Mouse (Mus musculus) cerebellum, postnatal 36 days (tissue): ENCODE results near the gene Ccdc185.

ENCODE experiments used
- DNase-seq, 2 experiments: peaks; one replicate each; pipeline ENCODE4 v3.0.0; 2021 to 2022; ENCODE audit warnings: mixed read lengths in 2 of 2

Ccdc185 gene

GRCm38 (mm10) chr1:182735891-182736290 lies 13.1 kb downstream of the Ccdc185 start:
- DNase-seq = no peak

DNA sequence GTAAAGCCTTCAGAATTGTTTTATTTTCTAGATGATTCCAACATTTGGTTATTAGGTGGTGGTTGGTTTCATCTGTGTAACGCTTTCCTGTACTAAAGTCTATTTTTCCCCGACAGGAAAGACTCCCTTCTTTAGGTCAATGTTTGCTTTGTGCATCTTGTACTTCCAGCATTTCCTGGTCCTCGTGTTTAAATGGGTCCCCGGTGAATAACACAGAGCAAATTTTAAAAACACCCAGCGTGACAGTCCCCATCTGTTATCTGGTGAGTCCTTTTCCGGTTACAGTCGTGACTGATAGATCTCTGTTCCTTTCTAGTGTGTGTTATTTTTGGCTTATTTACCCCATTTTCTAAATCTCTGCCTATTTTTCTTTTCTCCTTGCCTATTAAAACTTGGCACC lies 16.3 kb downstream of the Ccdc185 start:
- no peak for DNase-seq

GRCm38 (mm10) chr1:182729002-182729401 lies 20.0 kb downstream of the Ccdc185 start:
- no peak for DNase-seq

DNA sequence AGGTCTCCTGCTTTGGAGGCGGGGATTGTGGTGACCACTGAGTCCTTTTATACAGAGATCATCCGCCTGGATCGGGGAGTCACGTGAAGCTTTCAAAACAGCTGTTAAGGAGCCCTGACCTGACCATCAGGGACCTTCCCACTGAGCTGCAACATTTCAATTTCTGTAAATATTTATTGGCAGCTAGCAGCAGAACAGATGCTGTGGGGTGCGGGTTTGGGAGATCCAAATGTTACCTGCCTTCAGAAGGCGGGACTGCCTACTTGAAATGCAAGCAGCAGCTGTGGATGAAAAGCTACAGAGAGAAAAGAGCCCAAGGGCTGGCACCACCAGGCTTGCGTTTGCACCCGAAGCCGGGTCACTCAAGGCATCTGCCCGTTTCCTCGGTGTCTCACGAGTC lies 21.4 kb downstream of the Ccdc185 start:
- DNase-seq = no peak

- no peak for DNase-seq
Measured at GRCm38 (mm10) chr1:182714236-182714935, 34.6 kb downstream of the Ccdc185 start.

GRCm38 (mm10) chr1:182711360-182711933 lies 37.5 kb downstream of the Ccdc185 start:
- no peak for DNase-seq

DNA sequence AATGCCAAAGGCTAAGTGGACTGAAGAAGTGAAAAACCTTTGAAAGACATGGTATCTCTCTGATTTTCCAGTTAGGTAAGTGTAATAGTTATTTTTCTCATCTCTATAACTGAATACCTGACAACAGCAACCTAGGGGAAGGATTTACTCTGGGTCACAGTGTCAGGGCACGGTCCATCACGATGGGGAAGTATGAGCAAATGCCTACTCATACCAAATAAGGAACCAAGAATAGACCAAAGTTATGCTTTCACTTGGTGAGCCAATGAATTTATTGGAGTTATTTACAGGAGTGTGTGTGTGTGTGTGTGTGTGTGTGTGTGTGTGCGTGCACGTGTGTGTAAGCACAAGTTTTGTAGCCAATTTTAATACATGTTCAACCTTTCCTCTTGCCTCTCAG lies 41.5 kb downstream of the Ccdc185 start:
- DNase-seq = no peak

DNA sequence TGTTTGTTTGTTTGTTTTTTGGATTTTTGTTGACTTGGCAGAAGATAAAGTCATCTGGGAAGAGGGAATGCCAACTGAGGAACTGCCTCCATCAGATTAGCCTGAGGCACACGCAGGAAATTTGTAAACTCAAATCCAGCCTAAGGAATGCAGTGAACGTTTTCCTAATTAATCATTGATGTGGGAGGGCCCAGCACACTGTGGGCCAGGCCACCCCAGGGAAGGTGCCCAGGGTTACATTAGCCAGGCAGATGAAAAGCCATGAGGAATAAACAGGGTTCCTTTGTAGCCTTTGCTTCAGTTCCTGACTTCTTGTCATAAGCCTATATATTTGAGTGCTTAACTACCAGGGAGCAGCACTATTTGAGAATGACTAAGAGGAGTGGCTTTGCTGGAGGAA lies 44.1 kb downstream of the Ccdc185 start:
- DNase-seq = no peak

GRCm38 (mm10) chr1:182699392-182700347 lies 49.3 kb downstream of the Ccdc185 start:
- no peak for DNase-seq
